Mouse (Mus musculus) olfactory bulb, adult 2 months (tissue): ENCODE measurements at regions not wholly inside any gene's neighbourhood (a gene's known extent, or its start where the extent isn't known, plus 50 kb on each side); places are given as distances from the start of the nearest gene placed in this dataset.
A peak's percentile ranks its signal among the peaks of the same experiment; 100 is the strongest.

Experiments
- H3K27ac ChIP-seq: fragments of 200-500 bp; 2 replicates; pipeline ENCODE4 v1.5.1; 2012; ENCODE audit warnings: low read depth, low read length; ENCODE audit not compliant: insufficient read depth
- H3K4me1 ChIP-seq: fragments of 200-500 bp; 2 replicates; pipeline ENCODE4 v1.6.1; 2012; ENCODE audit warnings: low read length; ENCODE audit not compliant: control insufficient read depth, insufficient read depth
- H3K4me3 ChIP-seq: fragments of 200-500 bp; 2 replicates; pipeline ENCODE4 v1.5.1; 2012; ENCODE audit warnings: mild to moderate bottlenecking, low read depth, low read length, moderate library complexity; ENCODE audit not compliant: insufficient read depth
- CTCF ChIP-seq: fragments of 200-500 bp; IDR thresholded peaks from 2 replicates; pipeline ENCODE4 v1.5.1; 2012; ENCODE audit warnings: low read depth, mild to moderate bottlenecking, low read length, moderate library complexity; ENCODE audit not compliant: insufficient read depth
- POLR2A ChIP-seq: fragments of 200-500 bp; IDR thresholded peaks from 2 replicates; pipeline ENCODE4 v1.6.1; 2012; ENCODE audit warnings: mild to moderate bottlenecking, low read depth, low read length, moderate library complexity; ENCODE audit not compliant: insufficient read depth
- WGBS: fragments of 180-500 bp; shearing (Covaris S2); methylation state at CpG from one replicate; pipeline ENCODE4 v1.1.7; 2018; 5-methylcytosine and 5-hydroxymethylcytosine counted together

GRCm38 (mm10) chr2:8115891-8116290 lies 606.5 kb upstream of the Celf2 start:
- H3K27ac ChIP-seq: no peak overlapping the region
- TF ChIP-seq POLR2A (no peak), CTCF (no peak)
- H3K4me1 ChIP-seq: no peaks in the 10 kb centered on the region
- no peak overlapping the region for H3K4me3 ChIP-seq
- 90% methylated on average over 3 of the region's 3 CpGs for WGBS

GRCm38 (mm10) chr2:8112361-8113073 lies 603.2 kb upstream of the Celf2 start:
- Histone ChIP-seq H3K4me1 (no peaks in the 10 kb centered on the region), H3K4me3 (no peak overlapping the region), H3K27ac (no peak overlapping the region)
- WGBS: 69% methylated on average over 1 of the region's 1 CpGs
- TF ChIP-seq CTCF: no peak
- no peak for TF ChIP-seq POLR2A

DNA sequence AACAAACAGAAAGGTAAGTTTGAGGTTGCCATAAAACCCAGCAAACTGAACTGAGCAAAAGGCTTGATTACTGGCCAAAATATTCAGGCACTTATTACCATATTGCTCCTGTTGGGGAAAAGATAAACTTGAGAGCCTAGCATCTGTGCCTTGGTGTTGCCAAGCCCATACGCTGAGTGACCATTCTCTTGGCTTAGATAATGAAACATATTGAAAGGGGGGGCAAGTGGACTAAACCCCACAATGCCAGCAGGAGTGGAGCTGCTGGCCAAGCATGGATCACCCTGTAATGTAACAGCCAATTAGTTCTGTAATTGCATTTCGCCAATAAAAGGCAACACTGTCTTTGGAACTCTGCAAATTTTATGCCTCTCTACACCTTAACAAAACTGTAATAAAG lies 584.8 kb upstream of the Celf2 start:
- WGBS: 70% methylated on average over 2 of the region's 2 CpGs
- TF ChIP-seq POLR2A (no peak), CTCF (no peak)
- Histone ChIP-seq H3K27ac (no peak overlapping the region), H3K4me3 (no peak overlapping the region), H3K4me1 (no peaks in the 10 kb centered on the region)

GRCm38 (mm10) chr2:8067901-8068300 lies 558.5 kb upstream of the Celf2 start:
- H3K4me3 ChIP-seq: no peak overlapping the region
- TF ChIP-seq CTCF (no peak), POLR2A (no peak)
- H3K4me1 ChIP-seq: no peaks in the 10 kb centered on the region
- 65% methylated on average over 1 of the region's 1 CpGs for WGBS
- H3K27ac ChIP-seq: no peak overlapping the region

GRCm38 (mm10) chr2:8061687-8062086 lies 552.3 kb upstream of the Celf2 start:
- H3K27ac ChIP-seq: no peak overlapping the region
- no peak overlapping the region for H3K4me3 ChIP-seq
- no peaks in the 10 kb centered on the region for H3K4me1 ChIP-seq
- no peak for TF ChIP-seq POLR2A
- no peak for TF ChIP-seq CTCF
- 53% methylated on average over 1 of the region's 1 CpGs for WGBS

DNA sequence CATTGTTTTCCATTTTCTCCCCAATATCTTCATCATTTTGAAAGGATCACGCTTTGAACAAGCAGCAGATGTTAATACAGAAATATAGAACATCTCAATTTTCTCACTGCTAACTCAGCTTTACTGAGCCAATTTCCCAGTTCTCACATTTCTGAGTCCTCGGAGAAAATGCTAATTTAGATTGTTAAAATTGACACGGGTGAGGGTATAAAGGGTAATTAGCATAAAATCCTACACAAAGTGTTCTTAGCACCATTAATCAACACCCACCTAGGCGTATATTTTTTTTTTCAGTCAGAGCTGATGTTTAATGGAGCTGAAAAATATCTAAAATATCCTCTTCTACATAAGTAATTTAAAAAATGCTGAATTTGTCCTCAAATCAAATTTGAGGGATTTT lies 519.8 kb upstream of the Celf2 start:
- TF ChIP-seq POLR2A (no peak), CTCF (no peak)
- Histone ChIP-seq H3K4me1 (no peaks in the 10 kb centered on the region), H3K4me3 (no peak overlapping the region), H3K27ac (no peak overlapping the region)
- WGBS: 23% methylated on average over 4 of the region's 4 CpGs

- H3K4me1 ChIP-seq: no peaks in the 10 kb centered on the region
- TF ChIP-seq CTCF (no peak), POLR2A (no peak)
- H3K4me3 ChIP-seq: no peak overlapping the region
- no peak overlapping the region for H3K27ac ChIP-seq
Observed at GRCm38 (mm10) chr2:8027571-8027970, 518.2 kb upstream of the Celf2 start.

- H3K4me3 ChIP-seq: no peak overlapping the region
- WGBS: 44% methylated on average over 10 of the region's 10 CpGs
- TF ChIP-seq CTCF (no peak), POLR2A (no peak)
- H3K4me1 ChIP-seq: no peaks in the 10 kb centered on the region
- peak overlapping the region; percentile 38; the same call in 1 of the 2 replicates for H3K27ac ChIP-seq
Observed at GRCm38 (mm10) chr2:8026648-8027047, 517.3 kb upstream of the Celf2 start.

DNA sequence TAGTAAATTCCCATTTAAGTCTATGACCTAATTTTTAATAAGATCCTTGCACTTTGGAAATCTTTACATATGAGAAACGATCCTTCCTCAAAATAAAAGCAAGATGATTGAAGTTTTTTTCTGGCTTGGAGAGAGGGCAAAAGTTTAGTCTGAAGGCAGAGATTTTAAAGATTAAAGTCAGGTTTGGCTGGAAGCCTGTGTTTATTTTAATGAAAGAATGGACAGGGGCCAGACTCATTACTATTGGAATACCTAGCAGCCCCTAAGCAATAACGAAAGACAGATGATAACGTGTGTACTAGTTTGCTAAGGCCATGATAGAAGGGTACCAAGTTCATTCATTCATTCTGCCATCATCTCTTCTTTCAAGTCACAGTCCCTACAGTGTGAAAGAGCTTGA lies 513.3 kb upstream of the Celf2 start:
- no peak for TF ChIP-seq POLR2A
- no peak for TF ChIP-seq CTCF
- 56% methylated on average over 3 of the region's 3 CpGs for WGBS
- H3K4me3 ChIP-seq: no peak overlapping the region
- no peak overlapping the region for H3K27ac ChIP-seq
- H3K4me1 ChIP-seq: no peaks in the 10 kb centered on the region

DNA sequence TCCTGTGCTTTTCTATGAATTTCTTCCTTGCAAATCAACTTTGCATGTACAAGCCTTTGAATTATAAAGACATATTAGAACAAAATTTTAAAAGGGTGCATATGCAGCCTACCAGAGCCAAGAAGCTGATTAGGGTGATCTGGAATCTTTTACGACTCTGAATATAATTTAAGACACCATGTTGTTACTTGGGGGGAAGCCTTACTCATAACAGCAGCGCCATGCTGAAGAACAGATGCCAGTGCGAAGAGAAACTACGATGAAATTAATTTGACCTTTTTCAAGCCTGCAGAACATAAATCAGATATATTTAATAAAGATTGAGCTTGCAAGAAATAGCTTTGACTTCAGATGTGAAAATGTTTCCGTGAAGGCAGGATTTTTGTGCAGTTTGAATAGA lies 512.7 kb upstream of the Celf2 start:
- Histone ChIP-seq H3K27ac (no peak overlapping the region), H3K4me1 (no peaks in the 10 kb centered on the region), H3K4me3 (no peak overlapping the region)
- WGBS: 82% methylated on average over 5 of the region's 5 CpGs
- no peak for TF ChIP-seq CTCF
- TF ChIP-seq POLR2A: no peak
